Mouse (Mus musculus) left cerebral cortex, postnatal 36 days (tissue): ENCODE results near the gene Mettl16. TPM values are rescaled to one million over a fixed set of nuclear protein-coding genes. Genes with fewer than 3 reads are reported as not detected.

ENCODE experiments used
- DNase-seq, 2 experiments: peaks; one replicate each; pipeline ENCODE4 v3.0.0; 2021 to 2022; ENCODE audit warnings: low spot score in 2 of 2, mixed read lengths in 1 of 2
- intact Hi-C: fragments of 180-260 bp; cut with DNase I; formaldehyde crosslinking; loops from one replicate; pipeline ENCODE4 v1.15.1; 2025
- total RNA-seq, 2 experiments: library from RNA; stranded (reverse); gene quantifications; 2 replicates each; pipeline ENCODE4 v1.2.3; 2021

The Mettl16 gene
- total RNA-seq, 2 experiments from 2014 or later, result 19.8 to 26.7 TPM

DNA sequence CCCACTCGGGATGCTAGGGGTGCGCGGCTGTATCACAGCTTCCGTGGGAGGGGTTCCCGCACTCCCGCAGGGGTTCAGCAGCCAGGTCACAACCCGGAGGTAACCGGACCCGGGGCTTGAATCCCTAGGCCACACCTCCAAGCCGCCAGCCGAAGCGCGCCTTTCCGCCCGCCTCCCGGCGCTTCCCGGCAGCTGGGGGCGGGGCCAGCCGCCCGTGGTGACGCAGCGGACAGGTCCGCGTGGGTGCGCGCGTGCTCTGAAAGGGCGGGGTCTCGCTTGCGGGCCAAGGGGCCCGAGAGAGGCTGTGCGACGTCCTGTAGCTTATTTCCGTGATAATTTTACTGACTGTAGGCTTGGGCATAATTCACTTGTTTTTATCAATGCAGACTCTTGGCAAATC lies 67.8 kb downstream of the Mettl16 start:
- intact Hi-C loops, result loop anchor here (1.0 to 10.0 kb wide), 2 partner anchors 8 to 336 kb away; partner anchors contain the start of genes Mnt and Ovca2

GRCm38 (mm10) chr11:74838971-74839370 lies 68.3 kb downstream of the Mettl16 start:
- intact Hi-C loops, result loop anchor here (1.0 to 10.0 kb wide), 2 partner anchors 9 to 336 kb away; partner anchors contain the start of genes Mnt and Ovca2
- peak in 1 of 2 experiments; percentile 60 for DNase-seq

More for the DNA sequence above, 67.8 kb downstream of the Mettl16 start:
- DNase-seq, result peak; percentile 90 to 94

DNA sequence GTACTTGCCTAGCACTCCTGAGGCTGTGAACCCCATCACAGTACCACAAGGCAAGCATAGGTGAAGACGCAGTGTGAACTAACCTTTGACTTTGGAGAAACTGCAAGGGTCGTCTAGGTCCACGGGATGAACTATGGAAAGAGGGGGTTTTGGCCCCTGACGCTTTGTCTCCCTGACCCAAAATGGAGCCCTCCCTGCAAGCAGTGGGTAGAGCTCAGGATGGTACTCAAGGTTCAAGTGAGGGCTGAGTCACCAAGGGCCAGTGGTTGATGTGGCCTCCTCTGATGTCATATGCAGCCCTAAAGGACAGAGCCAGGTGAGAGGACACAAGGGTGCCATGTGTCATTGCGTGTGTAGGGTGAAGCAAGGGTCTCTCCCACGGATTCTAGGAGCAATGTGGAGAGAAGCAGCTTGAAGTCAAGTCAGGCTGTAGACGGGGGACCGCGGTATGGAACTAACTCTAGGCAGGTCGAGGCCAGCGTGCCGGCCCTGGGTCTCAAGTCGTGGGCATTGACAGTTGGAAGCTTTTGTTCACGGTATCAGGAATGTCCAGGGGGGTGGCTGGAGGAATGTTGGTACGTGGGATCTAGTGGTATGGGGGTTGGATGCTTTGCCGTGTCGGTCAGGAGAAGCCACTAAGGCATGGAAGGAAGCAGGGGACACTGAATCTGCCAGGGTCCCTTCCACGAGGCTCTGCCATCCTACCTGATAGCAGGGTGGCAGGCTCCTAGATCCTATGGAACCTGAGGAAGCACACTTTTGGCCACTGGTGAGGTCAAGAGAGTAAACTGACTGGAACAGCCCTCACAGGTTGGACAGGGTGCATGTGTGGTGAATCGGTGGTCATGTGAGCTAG lies 69.5 kb downstream of the Mettl16 start:
- no peak for DNase-seq
- intact Hi-C loops, result loop anchor here (10.0 kb wide), 1 partner anchor 335 kb away; the partner anchor contains the start of gene Ovca2

GRCm38 (mm10) chr11:74840739-74841138 lies 70.1 kb downstream of the Mettl16 start:
- DNase-seq, result no peak
- intact Hi-C loops, result no loop called here

- no peak for DNase-seq
- intact Hi-C loops, result no loop called here
Measured at GRCm38 (mm10) chr11:74841366-74841765, 70.7 kb downstream of the Mettl16 start.

DNA sequence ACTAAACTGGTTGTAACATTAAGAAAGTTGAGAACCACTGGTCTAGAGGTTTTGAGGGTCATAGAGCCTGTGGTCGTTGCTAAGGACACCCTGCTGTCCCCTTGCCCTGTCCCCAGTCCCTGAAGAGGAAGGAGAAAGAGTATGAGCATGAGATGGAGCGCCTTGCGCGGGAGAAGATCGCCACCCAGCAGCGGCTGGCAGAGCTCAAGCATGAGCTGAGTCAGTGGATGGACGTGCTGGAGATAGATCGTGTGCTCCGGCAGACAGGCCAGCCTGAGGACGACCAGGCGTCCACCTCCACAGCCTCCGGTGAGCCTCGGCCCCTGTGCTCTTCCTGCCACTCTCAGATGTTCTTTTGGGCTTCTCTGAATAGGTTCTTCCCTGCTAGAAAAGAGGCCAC lies 71.4 kb downstream of the Mettl16 start:
- DNase-seq, result no peak
- intact Hi-C loops, result no loop called here

- intact Hi-C loops, result no loop called here
- DNase-seq, result no peak
Measured at GRCm38 (mm10) chr11:74842656-74843434, 72.2 kb downstream of the Mettl16 start.

- DNase-seq, result no peak
- intact Hi-C loops, result no loop called here
Measured at GRCm38 (mm10) chr11:74843435-74843714, 72.7 kb downstream of the Mettl16 start.

- intact Hi-C loops, result no loop called here
- no peak for DNase-seq
Measured at GRCm38 (mm10) chr11:74843761-74844160, 73.1 kb downstream of the Mettl16 start.

DNA sequence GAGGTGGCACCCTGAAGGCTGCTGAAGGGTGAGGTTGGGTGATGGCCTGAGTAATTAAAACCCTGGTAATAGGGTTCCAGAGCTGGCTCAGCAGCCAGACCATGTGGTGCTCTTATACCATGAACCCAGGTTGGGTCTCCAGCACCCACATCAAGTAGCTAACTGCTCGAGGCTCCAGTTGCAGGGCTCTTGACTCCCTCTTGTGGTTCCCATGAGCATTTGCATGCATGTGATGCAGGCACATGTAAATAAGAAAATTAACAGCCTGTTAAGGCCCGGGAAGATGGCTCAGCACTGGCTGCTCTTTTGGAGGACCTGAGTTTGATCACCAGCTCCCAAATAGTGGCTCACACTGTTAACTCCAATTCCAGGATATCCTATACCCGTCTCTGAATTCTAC lies 75.2 kb downstream of the Mettl16 start:
- intact Hi-C loops, result loop anchor here (5.0 kb wide), 1 partner anchor 38 kb away; no protein-coding TSS in a partner anchor
- no peak for DNase-seq

- intact Hi-C loops, result loop anchor here (2.0 to 5.0 kb wide), 2 partner anchors 25 to 41 kb away; no protein-coding TSS in a partner anchor
- peak in 1 of 2 experiments; percentile 72 for DNase-seq
Measured at GRCm38 (mm10) chr11:74847919-74848521, 77.4 kb downstream of the Mettl16 start.

DNA sequence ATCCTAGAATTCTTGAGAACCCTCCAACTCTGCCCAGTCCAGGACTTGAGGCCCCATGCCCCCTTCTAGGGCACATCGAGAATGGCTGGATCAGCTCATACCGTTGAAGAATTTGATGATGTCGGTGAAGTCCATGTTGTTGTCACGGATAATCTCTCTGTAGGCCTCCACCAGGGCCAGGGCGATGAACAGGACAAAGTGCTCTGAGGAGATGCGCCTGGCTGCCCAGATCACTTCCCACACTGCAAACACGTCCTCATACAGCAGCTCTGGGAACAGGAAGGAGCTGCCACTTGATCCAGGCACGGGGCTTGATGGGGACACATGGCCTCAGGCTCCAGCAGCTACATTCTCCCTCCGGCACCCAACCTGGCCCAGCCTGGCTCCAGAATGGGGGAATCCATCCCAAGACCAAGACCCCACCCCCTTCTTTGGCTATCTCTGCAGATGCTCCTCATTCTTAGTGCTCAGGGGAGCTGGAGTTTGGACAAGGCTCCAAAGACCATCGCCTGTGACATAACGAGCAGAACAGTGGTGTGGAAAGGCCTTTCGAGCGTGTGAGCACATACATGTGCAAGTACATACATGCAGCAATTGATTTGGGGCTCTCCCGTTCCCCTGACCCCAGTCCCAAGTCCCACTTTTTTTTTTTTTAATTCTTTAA lies 80.5 kb downstream of the Mettl16 start:
- no peak for DNase-seq
- intact Hi-C loops, result no loop called here

DNA sequence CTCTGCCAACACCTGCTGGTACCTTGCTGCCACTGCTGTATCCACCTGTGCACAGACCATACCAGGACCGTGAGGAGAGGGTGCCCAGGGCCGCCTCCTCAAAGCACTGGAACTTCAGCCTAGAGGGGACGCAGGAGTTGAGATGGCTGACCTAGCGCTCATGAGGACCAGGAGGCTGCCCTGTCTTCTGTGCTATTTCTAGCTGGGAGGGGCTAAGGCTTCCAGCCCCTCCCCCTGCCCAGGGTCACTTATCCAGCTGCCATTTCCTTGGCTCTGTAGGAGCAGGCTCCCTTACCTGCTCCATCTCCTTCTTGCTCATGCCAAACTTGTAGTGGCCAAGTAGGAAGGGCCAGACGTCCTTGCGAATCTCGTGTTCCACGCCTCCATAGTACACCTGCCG lies 87.1 kb downstream of the Mettl16 start:
- intact Hi-C loops, result no loop called here
- no peak for DNase-seq

DNA sequence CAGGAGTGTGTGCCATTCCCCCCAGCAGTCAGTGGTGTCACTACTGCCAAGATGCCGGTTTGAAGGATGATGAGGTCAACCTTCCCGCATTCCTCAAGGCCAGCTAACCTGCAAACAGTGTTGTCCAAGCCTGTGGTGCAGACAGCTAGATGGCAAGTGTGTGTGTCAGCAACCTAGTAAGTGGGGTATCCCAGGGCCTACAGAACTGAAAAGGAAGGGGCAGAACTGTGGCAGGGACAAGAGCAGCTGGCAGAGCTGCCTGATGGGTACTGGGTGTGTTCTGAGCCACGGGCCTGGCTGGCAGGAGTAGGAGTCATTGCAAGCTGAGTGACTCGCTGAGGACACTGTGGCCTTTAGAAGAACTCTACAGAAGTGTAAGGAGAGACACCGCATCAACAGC lies 91.5 kb downstream of the Mettl16 start:
- intact Hi-C loops, result no loop called here
- DNase-seq, result no peak

DNA sequence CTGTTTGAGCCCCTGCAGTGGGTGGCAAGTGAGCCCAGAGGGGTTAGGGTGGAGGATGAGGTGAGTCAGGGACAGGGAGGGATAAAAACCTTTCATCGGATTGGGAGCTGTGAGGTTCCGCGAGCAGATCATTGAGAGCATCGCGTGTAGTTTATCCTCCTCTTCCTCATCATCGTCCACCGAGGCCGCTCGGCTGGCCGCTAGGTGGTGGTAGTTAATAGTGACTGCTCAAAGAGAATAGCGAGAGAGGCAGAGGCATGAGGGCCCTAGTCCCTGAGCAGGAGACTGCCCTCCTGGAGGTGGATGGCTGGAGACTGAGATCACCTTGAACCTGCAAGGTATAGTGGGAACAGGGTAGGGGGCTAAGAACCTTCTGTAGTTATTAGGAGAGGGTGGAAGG lies 92.8 kb downstream of the Mettl16 start:
- intact Hi-C loops, result no loop called here
- DNase-seq, result no peak

DNA sequence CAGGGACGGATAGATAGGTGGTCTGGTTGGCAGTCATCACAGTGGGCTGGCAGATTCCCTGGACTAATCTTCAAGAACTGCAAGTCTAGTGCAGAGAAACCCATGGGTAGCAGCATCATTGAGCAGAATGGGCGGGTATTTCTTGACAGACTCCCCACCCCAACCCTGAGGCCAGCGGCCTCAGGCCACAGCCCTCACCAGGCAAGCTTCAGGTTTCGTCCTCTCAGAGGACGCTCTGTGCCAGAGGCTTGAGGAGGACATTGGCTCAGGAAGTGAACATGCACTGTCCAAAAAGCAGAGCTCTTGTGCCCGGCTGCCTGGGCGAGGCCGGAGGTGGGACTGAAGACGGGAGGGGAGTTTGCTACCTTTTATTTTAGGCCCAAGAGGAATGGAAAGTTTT lies 93.8 kb downstream of the Mettl16 start:
- intact Hi-C loops, result no loop called here
- DNase-seq, result no peak

DNA sequence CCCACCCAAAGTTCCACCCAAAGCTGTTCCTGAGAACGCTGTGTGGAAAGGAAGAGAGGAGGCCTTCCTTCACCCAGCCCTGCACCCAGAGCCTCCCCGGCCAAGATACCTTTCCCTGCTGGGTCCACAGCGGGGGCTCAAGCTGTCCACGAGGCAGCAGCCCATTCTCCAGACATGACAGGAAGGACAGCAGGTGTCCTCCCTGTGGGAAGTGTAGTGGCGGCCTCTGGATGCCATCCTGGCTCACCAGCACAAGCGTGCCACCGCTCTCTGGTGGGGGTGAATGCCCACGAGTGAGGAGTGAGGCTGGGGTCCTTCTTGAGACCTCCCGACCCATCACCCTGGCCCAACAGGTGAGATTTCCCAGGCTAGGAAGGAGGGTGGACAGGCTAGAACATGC lies 94.6 kb downstream of the Mettl16 start:
- DNase-seq, result no peak
- intact Hi-C loops, result no loop called here

GRCm38 (mm10) chr11:74866640-74867039 lies 96.0 kb downstream of the Mettl16 start:
- intact Hi-C loops, result no loop called here
- DNase-seq, result no peak

GRCm38 (mm10) chr11:74867181-74867580 lies 96.6 kb downstream of the Mettl16 start:
- DNase-seq, result no peak
- intact Hi-C loops, result no loop called here
